Mouse (Mus musculus) adrenal gland, adult 2 months (tissue): Measurements from ENCODE around the gene Gm10283. TPM values are rescaled to one million over a fixed set of nuclear protein-coding genes. Genes with fewer than 3 reads are reported as not detected.

Experiments
- polyA plus RNA-seq: library from polyadenylated mRNA; depleted of rRNA; stranded (reverse); fragments of >200 nt; gene quantifications from 2 replicates; pipeline ENCODE4 v1.2.3, GENCODE M21; 2012; rRNA removed
- total RNA-seq, 2 experiments: library from RNA; stranded (reverse); gene quantifications; 2 replicates each; pipeline ENCODE4 v1.2.3; 2021

Gene Gm10283
- total and polyA plus RNA-seq, 3 experiments: not detected

Other genes starting within 250 kb of the Gm10283 start
- under 1 TPM; 0.17 to 0.23 TPM for gene Aadat, start 2.7 kb upstream of the Gm10283 start, total RNA-seq
- gene Aadat, start 2.7 kb upstream of the Gm10283 start, polyA plus RNA-seq: not detected in 2 replicates
- 1 to 10 TPM; 2.8 to 3.0 TPM for gene Mfap3l, start 129.6 kb upstream of the Gm10283 start, total RNA-seq
- gene Mfap3l, start 129.6 kb upstream of the Gm10283 start, polyA plus RNA-seq: 0.15 and 0.43 TPM in 2 replicates